Mouse (Mus musculus) kidney, embryonic 16.5 days (tissue): ENCODE data around the gene Hacd2. TPM values are rescaled to one million over a fixed set of nuclear protein-coding genes. Genes with fewer than 3 reads are reported as not detected.

ENCODE experiments used
- ATAC-seq: fragments of 200-750 bp; cut with Nextera tagmentation; 2 replicates; pipeline ENCODE4 v1.8.0; 2017; ENCODE audit warnings: moderate TSS enrichment; ENCODE audit not compliant: low FRiP score, low TSS enrichment
- H3K27ac ChIP-seq: fragments of 300-500 bp; sonication (generic); 2 replicates; pipeline ENCODE4 v1.5.1; 2014; ENCODE audit warnings: low read length
- H3K27me3 ChIP-seq: fragments of 300-500 bp; sonication (generic); 2 replicates; pipeline ENCODE4 v1.6.1; 2014; ENCODE audit warnings: low read length, control low read depth, mixed read lengths; ENCODE audit not compliant: insufficient read depth
- H3K36me3 ChIP-seq: fragments of 300-500 bp; sonication (generic); 2 replicates; pipeline ENCODE4 v1.6.1; 2014; ENCODE audit warnings: low read length, control low read depth, mixed read lengths; ENCODE audit not compliant: insufficient read depth
- H3K4me1 ChIP-seq: fragments of 300-500 bp; sonication (generic); 2 replicates; pipeline ENCODE4 v1.6.1; 2014; ENCODE audit warnings: low read length, control low read depth, mixed read lengths; ENCODE audit not compliant: insufficient read depth
- H3K4me2 ChIP-seq: fragments of 300-500 bp; sonication (generic); replicated peaks from 2 replicates; pipeline ENCODE4 v1.6.1; 2014; ENCODE audit warnings: low read depth, low read length
- H3K4me3 ChIP-seq: fragments of 300-500 bp; sonication (generic); 2 replicates; pipeline ENCODE4 v1.5.1; 2014; ENCODE audit warnings: mild to moderate bottlenecking, low read length
- H3K9ac ChIP-seq: fragments of 300-500 bp; sonication (generic); replicated peaks from 2 replicates; pipeline ENCODE4 v1.6.1; 2014; ENCODE audit warnings: low read length
- H3K9me3 ChIP-seq: fragments of 300-500 bp; sonication (generic); 2 replicates; pipeline ENCODE4 v1.6.1; 2016; ENCODE audit warnings: low read length, control low read depth
- WGBS: fragments of 180-500 bp; shearing (Covaris S2); extraction: QIAGEN DNeasy Blood & Tissue Kit; methylation state at CpG from one replicate; pipeline ENCODE4 v1.1.7; 2014; 5-methylcytosine and 5-hydroxymethylcytosine counted together
- polyA plus RNA-seq: library from polyadenylated mRNA; unstranded; fragments of >200 nt; fragmentation: Nextera tagmentation; extraction: Ambion mirVana; gene quantifications from 2 replicates; pipeline ENCODE4 v1.2.1, GENCODE M21; 2015

Gene Hacd2
- polyA plus RNA-seq, 1 experiment from 2014 or later: 111 TPM

GRCm38 (mm10) chr16:35000923-35001560 is 21.2 kb upstream of the Hacd2 start:
- no peaks in the 10 kb centered on the region for H3K27me3 ChIP-seq
- no peak overlapping the region for H3K4me3 ChIP-seq
- no peak for ATAC-seq
- H3K4me1 ChIP-seq: peaks cover 14% of the 10 kb centered on the region
- no peaks in the 10 kb centered on the region for H3K9me3 ChIP-seq
- 0 out of 2 replicates have a peak overlapping the region, but pooled peaks have one; percentile 40 for H3K9ac ChIP-seq
- WGBS: 16% methylated on average over 10 of the region's 10 CpGs
- peak overlapping the region; percentile 16; the same call in 1 of the 2 replicates for H3K4me2 ChIP-seq
- H3K36me3 ChIP-seq: peaks cover 8% of the 10 kb centered on the region; the same call in 1 of the 2 replicates
- H3K27ac ChIP-seq: no peak overlapping the region

- 84% methylated on average over 5 of the region's 5 CpGs for whole genome bisulfite sequencing
- no peak for ATAC-seq
- H3K9ac ChIP-seq: no peak overlapping the region
- no peaks in the 10 kb centered on the region for H3K27me3 ChIP-seq
- peaks cover 14% of the 10 kb centered on the region for H3K4me1 ChIP-seq
- H3K4me3 ChIP-seq: no peak overlapping the region
- H3K9me3 ChIP-seq: no peaks in the 10 kb centered on the region
- H3K4me2 ChIP-seq: no peak overlapping the region
- no peak overlapping the region for H3K27ac ChIP-seq
- H3K36me3 ChIP-seq: no peaks in the 10 kb centered on the region
Observed at GRCm38 (mm10) chr16:35004356-35004755, 17.9 kb upstream of the Hacd2 start.

- WGBS: 82% methylated on average over 2 of the region's 2 CpGs
- no peak for ATAC-seq
- H3K9ac ChIP-seq: no peak overlapping the region
- H3K4me2 ChIP-seq: no peak overlapping the region
- H3K27ac ChIP-seq: no peak overlapping the region
- peaks cover 14% of the 10 kb centered on the region for H3K4me1 ChIP-seq
- H3K36me3 ChIP-seq: no peaks in the 10 kb centered on the region
- H3K4me3 ChIP-seq: no peak overlapping the region
- no peaks in the 10 kb centered on the region for H3K27me3 ChIP-seq
- H3K9me3 ChIP-seq: no peaks in the 10 kb centered on the region
Observed at GRCm38 (mm10) chr16:35004756-35005155, 17.5 kb upstream of the Hacd2 start.

GRCm38 (mm10) chr16:35006251-35006650 is 16.0 kb upstream of the Hacd2 start:
- no peaks in the 10 kb centered on the region for H3K36me3 ChIP-seq
- no peaks in the 10 kb centered on the region for H3K27me3 ChIP-seq
- no peak overlapping the region for H3K27ac ChIP-seq
- WGBS: 78% methylated on average over 5 of the region's 5 CpGs
- no peak for ATAC-seq
- peaks cover 3% of the 10 kb centered on the region; the same call in 1 of the 2 replicates for H3K4me1 ChIP-seq
- no peaks in the 10 kb centered on the region for H3K9me3 ChIP-seq
- no peak overlapping the region for H3K4me3 ChIP-seq
- no peak overlapping the region for H3K4me2 ChIP-seq
- H3K9ac ChIP-seq: no peak overlapping the region

GRCm38 (mm10) chr16:35007361-35007760 is 14.9 kb upstream of the Hacd2 start:
- Histone ChIP-seq H3K4me1 (no peaks in the 10 kb centered on the region), H3K9me3 (no peaks in the 10 kb centered on the region), H3K9ac (no peak overlapping the region), H3K36me3 (no peaks in the 10 kb centered on the region), H3K4me2 (no peak overlapping the region), H3K4me3 (no peak overlapping the region), H3K27ac (no peak overlapping the region), H3K27me3 (no peaks in the 10 kb centered on the region)
- WGBS: 47% methylated on average over 1 of the region's 1 CpGs
- ATAC-seq: no peak

GRCm38 (mm10) chr16:35008447-35008846 is 13.8 kb upstream of the Hacd2 start:
- no peak overlapping the region for H3K4me3 ChIP-seq
- H3K9ac ChIP-seq: no peak overlapping the region
- H3K4me2 ChIP-seq: no peak overlapping the region
- no peaks in the 10 kb centered on the region for H3K27me3 ChIP-seq
- no peaks in the 10 kb centered on the region for H3K9me3 ChIP-seq
- H3K36me3 ChIP-seq: no peaks in the 10 kb centered on the region
- no peak for ATAC-seq
- H3K4me1 ChIP-seq: no peaks in the 10 kb centered on the region
- H3K27ac ChIP-seq: no peak overlapping the region

- Histone ChIP-seq H3K27me3 (no peaks in the 10 kb centered on the region), H3K4me2 (no peak overlapping the region), H3K9ac (no peak overlapping the region), H3K27ac (no peak overlapping the region), H3K4me3 (no peak overlapping the region), H3K4me1 (no peaks in the 10 kb centered on the region), H3K9me3 (peaks cover 2% of the 10 kb centered on the region; the same call in 1 of the 2 replicates), H3K36me3 (no peaks in the 10 kb centered on the region)
- whole genome bisulfite sequencing: 89% methylated on average over 2 of the region's 2 CpGs
- ATAC-seq: no peak
Observed at GRCm38 (mm10) chr16:35013501-35013900, 8.7 kb upstream of the Hacd2 start.

GRCm38 (mm10) chr16:35016491-35016890 is 5.7 kb upstream of the Hacd2 start:
- H3K27me3 ChIP-seq: peaks cover 5% of the 10 kb centered on the region; the same call in 1 of the 2 replicates
- H3K4me1 ChIP-seq: no peaks in the 10 kb centered on the region
- ATAC-seq: no peak
- no peaks in the 10 kb centered on the region for H3K36me3 ChIP-seq
- no peak overlapping the region for H3K27ac ChIP-seq
- H3K4me3 ChIP-seq: no peak overlapping the region
- 77% methylated on average over 3 of the region's 3 CpGs for WGBS
- no peak overlapping the region for H3K9ac ChIP-seq
- no peak overlapping the region for H3K4me2 ChIP-seq
- H3K9me3 ChIP-seq: peaks cover 2% of the 10 kb centered on the region; the same call in 1 of the 2 replicates

- no peaks in the 10 kb centered on the region; the same call in 1 of the 2 replicates for H3K4me1 ChIP-seq
- no peak for ATAC-seq
- H3K27me3 ChIP-seq: peaks cover 5% of the 10 kb centered on the region; the same call in 1 of the 2 replicates
- no peaks in the 10 kb centered on the region for H3K36me3 ChIP-seq
- WGBS: 86% methylated on average over 1 of the region's 1 CpGs
- H3K4me2 ChIP-seq: no peak overlapping the region
- no peak overlapping the region for H3K4me3 ChIP-seq
- no peak overlapping the region for H3K27ac ChIP-seq
- no peak overlapping the region for H3K9ac ChIP-seq
- peaks cover 2% of the 10 kb centered on the region; the same call in 1 of the 2 replicates for H3K9me3 ChIP-seq
Observed at GRCm38 (mm10) chr16:35018470-35018974, 3.7 kb upstream of the Hacd2 start.

GRCm38 (mm10) chr16:35021903-35022241 is 356 bp upstream of the Hacd2 start:
- Histone ChIP-seq H3K36me3 (0 out of 2 replicates have a peak, but pooled peaks cover 4% of the 10 kb centered on the region), H3K4me1 (no peaks in the 10 kb centered on the region; the same call in 1 of the 2 replicates), H3K9ac (no peak overlapping the region), H3K9me3 (no peaks in the 10 kb centered on the region; the same call in 1 of the 2 replicates), H3K27me3 (peaks cover 5% of the 10 kb centered on the region; the same call in 1 of the 2 replicates), H3K27ac (no peak overlapping the region), H3K4me2 (peak overlapping the region; percentile 67), H3K4me3 (peak overlapping the region; percentile 93)
- ATAC-seq: no peak
- 52% methylated on average over 5 of the region's 5 CpGs for WGBS
